Mouse (Mus musculus): ENCODE results near the gene Slfn5. TPM values are rescaled to one million over a fixed set of nuclear protein-coding genes. Genes with fewer than 3 reads are reported as not detected.

Gene Slfn5
- 0.59 and 1.3 TPM in 2 replicates for polyA plus RNA-seq (2012; rRNA removed)

DNA sequence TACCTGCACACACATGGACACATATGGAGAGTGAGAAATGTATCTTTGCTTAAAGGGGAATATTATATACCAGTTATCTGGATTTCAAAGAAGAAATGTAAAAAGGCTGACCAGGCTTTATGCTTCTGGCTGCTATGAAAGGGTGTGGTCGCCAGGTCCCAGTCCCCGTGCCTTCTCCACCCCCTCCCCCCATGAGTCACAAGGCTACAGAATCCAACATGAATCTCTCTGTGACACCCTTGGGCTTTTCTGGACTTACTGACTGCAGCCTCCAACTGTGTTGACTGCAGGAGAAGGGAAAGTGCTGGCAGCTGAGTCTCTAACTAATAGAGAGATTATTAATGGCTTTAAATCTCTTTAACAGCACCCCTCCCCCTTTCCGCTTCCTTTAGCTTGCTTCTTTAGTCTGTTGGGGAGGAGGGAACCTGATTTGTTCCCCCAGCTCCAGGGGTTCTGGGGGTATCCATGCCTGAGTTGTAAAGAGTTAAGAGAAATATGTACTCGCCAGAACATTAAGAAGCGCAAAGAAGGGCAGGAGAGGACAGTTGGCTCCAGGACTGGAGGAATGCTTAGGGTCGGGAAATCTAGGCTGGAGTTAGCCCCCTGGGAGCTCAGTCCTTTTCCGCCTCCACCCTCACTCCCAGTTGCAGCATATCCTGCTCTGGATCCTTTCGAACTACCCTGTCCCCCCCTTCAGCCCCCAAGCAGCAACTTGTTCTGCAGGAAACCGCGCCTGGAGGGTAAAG is at the start of gene Slfn5:
Gene Slfn5 (plus strand): TSS at position 614 of the 746 bp plus-strand sequence.

DNA sequence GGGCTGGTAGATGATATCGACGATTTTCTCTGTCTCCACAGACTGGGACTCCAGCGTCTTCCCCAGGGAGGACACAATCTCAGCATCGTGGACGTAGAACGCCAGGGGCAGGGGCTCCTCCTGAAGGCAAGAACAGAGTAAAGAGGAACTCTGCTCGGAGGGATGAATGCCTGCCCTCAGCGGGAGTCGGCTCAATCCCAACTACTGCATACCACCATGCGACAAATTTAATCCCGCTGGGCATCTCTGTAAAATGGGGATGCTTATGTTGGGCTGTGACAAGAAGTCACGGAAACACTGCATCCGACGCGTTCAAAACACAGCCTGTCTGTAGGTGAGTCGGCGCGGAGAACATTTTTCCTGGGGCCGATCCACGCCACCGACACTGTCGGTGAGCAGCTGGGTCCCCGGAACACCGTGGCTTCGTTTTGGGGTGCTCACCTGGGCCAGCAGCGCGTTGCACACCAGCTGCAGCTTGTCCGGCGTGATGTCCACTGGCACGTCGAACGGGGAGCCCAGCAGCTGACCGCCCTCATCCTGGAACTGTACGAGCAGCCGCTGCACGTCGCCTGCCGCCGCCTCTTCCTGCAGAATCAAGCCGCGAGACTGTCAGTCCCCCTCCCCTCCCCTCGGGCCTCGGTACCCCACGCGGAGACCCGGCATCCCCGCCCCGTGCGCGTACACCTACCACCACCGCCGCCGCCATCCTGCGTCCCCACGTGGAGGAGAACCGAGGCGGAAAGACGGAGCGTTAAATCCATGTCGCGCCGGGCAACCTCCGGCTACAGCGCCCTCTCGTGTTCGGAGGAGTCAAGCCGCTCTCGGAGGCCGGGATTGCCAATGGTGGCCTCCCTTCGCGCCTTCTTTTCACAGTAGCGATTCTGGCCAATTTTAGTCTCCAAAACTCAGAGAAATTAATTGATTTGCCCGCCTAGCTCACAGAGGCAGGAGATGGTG is 43.2 kb upstream of the Slfn5 start, which contains the start of gene Nle1:
Gene Nle1 (minus strand): TSS at position 761 of the 957 bp plus-strand sequence.

DNA sequence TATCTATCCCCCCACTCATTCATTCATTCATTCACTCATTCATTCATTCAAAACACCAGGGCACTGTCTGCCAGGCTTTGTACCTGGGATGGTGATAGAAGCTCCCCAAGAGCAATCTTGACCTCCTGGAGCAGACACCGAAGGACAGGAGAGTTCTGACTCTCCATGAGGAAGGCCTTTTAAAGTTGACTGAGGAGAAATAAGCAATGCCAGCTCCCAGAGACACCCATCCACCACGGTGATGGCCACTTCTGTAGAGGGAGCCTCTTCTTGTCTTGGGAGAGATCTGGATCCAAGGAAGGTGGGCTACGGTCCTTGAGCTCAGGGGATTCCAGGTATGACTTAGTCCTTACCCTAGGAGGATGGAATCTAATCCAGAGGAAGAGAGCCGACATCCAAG is 40.9 kb upstream of the Slfn5 start, which contains the start of gene Unc45b:
Gene Unc45b (plus strand): TSS at position 301 of the 400 bp plus-strand sequence.

DNA sequence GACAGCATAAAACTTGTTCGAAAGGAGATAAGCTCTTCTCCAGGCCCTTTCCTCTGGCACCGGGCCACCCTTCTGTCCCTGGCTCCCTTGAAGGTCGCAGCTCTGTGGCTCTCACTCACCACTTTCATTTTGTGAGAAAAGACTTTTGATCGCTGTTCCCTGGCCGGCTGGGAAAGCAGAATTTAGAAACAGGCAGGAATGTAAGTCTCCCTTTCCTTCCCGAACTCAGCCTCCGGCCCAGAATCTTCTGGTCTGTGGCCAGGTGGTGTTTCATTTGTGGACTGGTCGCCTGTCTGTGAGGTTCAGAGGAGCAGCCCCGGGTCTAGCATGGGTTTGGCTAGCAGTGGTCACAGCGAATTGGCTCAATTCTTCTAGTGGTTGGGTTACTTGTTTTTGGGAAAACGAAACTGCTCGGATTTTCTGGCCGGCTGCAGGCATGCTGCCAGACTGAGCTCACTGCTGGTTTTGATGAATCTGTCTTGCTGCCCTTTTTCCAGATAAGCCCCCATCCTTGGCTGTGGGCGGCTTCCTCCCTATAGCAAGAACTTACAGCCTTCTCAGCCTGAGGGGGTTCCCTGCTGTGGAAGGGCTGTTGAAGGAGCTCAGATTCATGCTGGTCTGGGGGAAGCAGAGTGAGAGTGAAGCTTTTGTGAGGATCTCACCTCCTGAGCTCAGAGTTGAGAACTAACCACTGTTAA is 40.5 kb downstream of the Slfn5 start, which contains the start of gene Slfn9:
Gene Slfn9 (minus strand): TSS at position 362 of the 698 bp plus-strand sequence.

Other genes starting within 250 kb of the Slfn5 start
- 0.10 TPM in 1 of 2 replicates, not detected in the other for gene Cct6b, start 187.0 kb upstream of the Slfn5 start, polyA plus RNA-seq (2012; rRNA removed)
- gene Zfp830, start 187.0 kb upstream of the Slfn5 start, polyA plus RNA-seq (2012; rRNA removed): 0.90 and 1.1 TPM in 2 replicates
- gene Lig3, start 170.2 kb upstream of the Slfn5 start, polyA plus RNA-seq (2012; rRNA removed): 4.7 and 5.9 TPM in 2 replicates
- gene Rffl, start 80.1 kb upstream of the Slfn5 start, polyA plus RNA-seq (2012; rRNA removed): 8.1 and 8.5 TPM in 2 replicates
- 2.5 and 3.9 TPM in 2 replicates for gene Rad51d, start 60.7 kb upstream of the Slfn5 start, polyA plus RNA-seq (2012; rRNA removed)
- 0.04 and 0.11 TPM in 2 replicates for gene Fndc8, start 59.2 kb upstream of the Slfn5 start, polyA plus RNA-seq (2012; rRNA removed)
- gene Nle1, start 42.9 kb upstream of the Slfn5 start, polyA plus RNA-seq (2012; rRNA removed): 15.3 and 18.4 TPM in 2 replicates
- gene Unc45b, start 40.8 kb upstream of the Slfn5 start, polyA plus RNA-seq (2012; rRNA removed): 1.1 and 1.7 TPM in 2 replicates
- gene Slfn9, start 40.5 kb downstream of the Slfn5 start, polyA plus RNA-seq (2012; rRNA removed): 0.22 and 0.40 TPM in 2 replicates
- 0.22 TPM in 1 of 2 replicates, not detected in the other for gene Slfn8, start 69.5 kb downstream of the Slfn5 start, polyA plus RNA-seq (2012; rRNA removed)
- gene Slfn2, start 113.8 kb downstream of the Slfn5 start, polyA plus RNA-seq (2012; rRNA removed): 0.73 and 1.1 TPM in 2 replicates
- 0.03 and 0.04 TPM in 2 replicates for gene Slfn1, start 165.5 kb downstream of the Slfn5 start, polyA plus RNA-seq (2012; rRNA removed)
- gene Slfn4, start 223.8 kb downstream of the Slfn5 start, polyA plus RNA-seq (2012; rRNA removed): 0.11 and 0.29 TPM in 2 replicates
- not detected in 2 replicates for gene Slfn3, start 240.0 kb downstream of the Slfn5 start, polyA plus RNA-seq (2012; rRNA removed)